Comparison of ENCODE assay signal across 8 mouse cellular contexts in the genomic region with DNA sequence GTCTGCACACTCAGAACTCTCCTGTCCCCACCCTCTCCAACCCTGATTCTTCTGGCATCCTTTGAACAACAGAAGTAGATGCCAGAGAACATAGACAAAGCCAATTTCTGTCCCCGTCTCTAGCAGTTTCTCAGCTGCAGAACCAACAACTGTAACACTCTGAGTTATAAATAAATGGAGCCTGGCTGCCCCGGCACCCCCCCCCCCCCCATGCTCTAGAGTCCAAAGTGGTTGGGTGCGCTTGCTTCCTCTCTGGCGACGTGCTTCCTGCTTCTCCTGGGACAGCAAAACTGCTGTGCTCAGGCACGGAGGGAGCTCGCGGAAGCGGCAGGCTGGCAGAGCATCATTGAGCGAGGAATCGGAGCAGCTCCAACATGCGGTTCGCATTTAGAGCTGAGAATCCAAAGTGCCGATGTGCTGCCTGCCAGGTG. TPM values are rescaled to one million over a fixed set of nuclear protein-coding genes. Genes with fewer than 3 reads are reported as not detected.
DNase-seq lines count a peak whose midpoint lies in the region; ATAC-seq and TF ChIP-seq lines count a peak whose summit lies in the region.

No protein-coding gene starts in this region.

- H3K27me3 ChIP-seq in forebrain, embryonic 13.5 days: peaks cover 46% of the 10 kb centered on the region
- peaks cover 78% of the 10 kb centered on the region for H3K27me3 ChIP-seq in forebrain, embryonic 10.5 days (ENCODE audit: poor library complexity, severe bottlenecking)
- peaks cover 10% of the 10 kb centered on the region for H3K27me3 ChIP-seq in forebrain, postnatal 0 days (ENCODE audit: insufficient read depth, low read length)
- H3K27me3 ChIP-seq in limb, embryonic 14.5 days (ENCODE audit: control insufficient read depth, insufficient read depth, low read length): no peaks in the 10 kb centered on the region
- H3K27me3 ChIP-seq in neural tube, embryonic 14.5 days (ENCODE audit: control insufficient read depth, insufficient read depth, low read length): peaks cover 5% of the 10 kb centered on the region; the same call in 1 of the 2 replicates

- TF ChIP-seq CTCF in forebrain, postnatal 0 days (IDR thresholded peaks at IDR 0.05; ENCODE audit: low read depth): no peak

- H3K27ac ChIP-seq in forebrain, embryonic 13.5 days: no peak overlapping the region
- H3K27ac ChIP-seq in forebrain, embryonic 10.5 days: no peak overlapping the region
- no peak overlapping the region for H3K27ac ChIP-seq in forebrain, postnatal 0 days (ENCODE audit: low read depth, low read length)
- no peak overlapping the region for H3K27ac ChIP-seq in limb, embryonic 14.5 days (replicated peaks; ENCODE audit: low read depth, low read length)
- H3K27ac ChIP-seq in neural tube, embryonic 14.5 days (ENCODE audit: low read depth, low read length): no peak overlapping the region

- peaks cover 8% of the 10 kb centered on the region for H3K4me1 ChIP-seq in forebrain, embryonic 13.5 days
- peaks cover 49% of the 10 kb centered on the region for H3K4me1 ChIP-seq in forebrain, embryonic 10.5 days
- no peaks in the 10 kb centered on the region for H3K4me1 ChIP-seq in forebrain, postnatal 0 days (ENCODE audit: insufficient read depth)
- H3K4me1 ChIP-seq in limb, embryonic 14.5 days (ENCODE audit: control insufficient read depth, insufficient read depth, low read length): peaks cover 37% of the 10 kb centered on the region
- H3K4me1 ChIP-seq in neural tube, embryonic 14.5 days (ENCODE audit: control insufficient read depth, insufficient read depth, low read length): peaks cover 17% of the 10 kb centered on the region

- H3K9ac ChIP-seq in forebrain, embryonic 13.5 days: no peak overlapping the region
- H3K9ac ChIP-seq in forebrain, postnatal 0 days: no peak overlapping the region
- no peak overlapping the region for H3K9ac ChIP-seq in limb, embryonic 14.5 days (ENCODE audit: low read depth, low read length, severe bottlenecking)
- H3K9ac ChIP-seq in neural tube, embryonic 14.5 days (replicated peaks; ENCODE audit: low read depth, low read length): no peak overlapping the region

- H3K9me3 ChIP-seq in forebrain, embryonic 13.5 days (replicated peaks): no peaks in the 10 kb centered on the region
- H3K9me3 ChIP-seq in forebrain, embryonic 10.5 days: no peaks in the 10 kb centered on the region
- no peaks in the 10 kb centered on the region for H3K9me3 ChIP-seq in forebrain, postnatal 0 days (ENCODE audit: low read length)
- no peaks in the 10 kb centered on the region for H3K9me3 ChIP-seq in limb, embryonic 14.5 days (ENCODE audit: control insufficient read depth, low read length)
- H3K9me3 ChIP-seq in neural tube, embryonic 14.5 days (ENCODE audit: control insufficient read depth, low read length): no peaks in the 10 kb centered on the region

- peak overlapping the region; percentile 22 for H3K4me2 ChIP-seq in forebrain, embryonic 13.5 days
- peak overlapping the region; percentile 43 for H3K4me2 ChIP-seq in forebrain, postnatal 0 days (ENCODE audit: low read depth)
- peak overlapping the region; percentile 17; the same call in 1 of the 2 replicates for H3K4me2 ChIP-seq in limb, embryonic 14.5 days (replicated peaks; ENCODE audit: low read depth, low read length, severe bottlenecking)
- peak overlapping the region; percentile 11; the same call in 1 of the 2 replicates for H3K4me2 ChIP-seq in neural tube, embryonic 14.5 days (ENCODE audit: low read depth, low read length)

- H3K4me3 ChIP-seq in forebrain, embryonic 13.5 days: no peak overlapping the region
- no peak overlapping the region for H3K4me3 ChIP-seq in forebrain, embryonic 10.5 days
- H3K4me3 ChIP-seq in forebrain, postnatal 0 days (ENCODE audit: low read depth, low read length): peak overlapping the region; percentile 18; the same call in 1 of the 2 replicates
- H3K4me3 ChIP-seq in limb, embryonic 14.5 days (replicated peaks; ENCODE audit: low read length): no peak overlapping the region
- H3K4me3 ChIP-seq in neural tube, embryonic 14.5 days (ENCODE audit: low read depth, low read length): no peak overlapping the region

- no peak; the same call in 1 of the 2 replicates for ATAC-seq in forebrain, embryonic 13.5 days
- peak; percentile 58; the same call in 1 of the 2 replicates for ATAC-seq in forebrain, postnatal 0 days
- no peak for ATAC-seq in limb, embryonic 14.5 days (ENCODE audit: low FRiP score, low read depth)
- no peak for ATAC-seq in neural tube, embryonic 14.5 days (ENCODE audit: low read depth)
- ATAC-seq in erythroblast, adult 5-6 weeks (replicated peaks; ENCODE audit: low FRiP score, poor library complexity, severe bottlenecking): no peak

- no peaks in the 10 kb centered on the region for H3K36me3 ChIP-seq in forebrain, embryonic 13.5 days (ENCODE audit: poor library complexity, severe bottlenecking)
- H3K36me3 ChIP-seq in forebrain, embryonic 10.5 days (replicated peaks): no peaks in the 10 kb centered on the region
- H3K36me3 ChIP-seq in forebrain, postnatal 0 days (ENCODE audit: insufficient read depth): no peaks in the 10 kb centered on the region
- H3K36me3 ChIP-seq in limb, embryonic 14.5 days (ENCODE audit: control insufficient read depth, insufficient read depth, low read length): no peaks in the 10 kb centered on the region
- H3K36me3 ChIP-seq in neural tube, embryonic 14.5 days (ENCODE audit: control insufficient read depth, insufficient read depth, low read length): no peaks in the 10 kb centered on the region

- 59% methylated on average over 14 of the region's 14 CpGs for WGBS in forebrain, embryonic 13.5 days
- 69% methylated on average over 14 of the region's 14 CpGs for WGBS in forebrain, embryonic 10.5 days
- 23% methylated on average over 14 of the region's 14 CpGs for WGBS in forebrain, postnatal 0 days
- WGBS in limb, embryonic 14.5 days: 30% methylated on average over 14 of the region's 14 CpGs
- WGBS in neural tube, embryonic 14.5 days: 42% methylated on average over 14 of the region's 14 CpGs

- no peak for DNase-seq in forebrain, embryonic 10.5 days (ENCODE audit: extremely low spot score, low spot score)
- peak; percentile 72 for DNase-seq in forebrain, postnatal 0 days
- peak; percentile 62 for DNase-seq in heart, postnatal 4 days
- no peak for DNase-seq in limb, embryonic 14.5 days (ENCODE audit: low spot score)
- no peak for DNase-seq in ovary, postnatal 14 days (ENCODE audit: low spot score)

- TF ChIP-seq POLR2A in limb, embryonic 14.5 days (IDR thresholded peaks at IDR 0.05; ENCODE audit: borderline replicate concordance, extremely low read depth, insufficient read depth, insufficient read length): no peak

RNA-seq across cellular contexts. Expression of gene Itga9, which starts 4.6 kb away (rescaled TPM):
- polyA plus RNA-seq in forebrain, embryonic 13.5 days (2015; fragmentation: Nextera tagmentation; extraction: Ambion mirVana): 0.48 and 0.55 TPM in 2 replicates
- 6.0 and 6.1 TPM in 2 replicates for polyA plus RNA-seq in forebrain, embryonic 10.5 days (2016; fragmentation: Nextera tagmentation; extraction: Ambion mirVana)
- total RNA-seq in forebrain, postnatal 0 days (2014; rRNA removed): 2.6 and 3.3 TPM in 2 replicates
- polyA plus RNA-seq in forebrain, postnatal 0 days (2015; fragmentation: Nextera tagmentation; extraction: Ambion mirVana): 0.57 and 0.99 TPM in 2 replicates
- total RNA-seq in heart, postnatal 4 days (2021): 100 to 1,000 TPM in 1 of 2 experiments, 10 to 100 TPM in 1; 99.6 to 116 TPM
- 19.7 and 19.8 TPM in 2 replicates for polyA plus RNA-seq in limb, embryonic 14.5 days (2012; rRNA removed)
- polyA plus RNA-seq in limb, embryonic 14.5 days (2014; fragmentation: Nextera tagmentation; extraction: Ambion mirVana): 10.0 and 13.2 TPM in 2 replicates
- polyA plus RNA-seq in neural tube, embryonic 14.5 days (2014; fragmentation: Nextera tagmentation; extraction: Ambion mirVana): 1.7 and 3.1 TPM in 2 replicates
- total RNA-seq in erythroblast, adult 5-6 weeks (2015; ENCODE audit: low replicate concordance): 0.84 and 2.3 TPM in 2 replicates
- total RNA-seq in erythroblast, adult 5-6 weeks (2017; ENCODE audit: low replicate concordance): 0.17 and 0.28 TPM in 2 replicates

Comparison
In these comparisons a context has a peak if more than half of its experiments do, and no peak if none do; other contexts are left out.
1. DNase-seq: peak in forebrain, postnatal 0 days (single experiment) and heart, postnatal 4 days (single experiment); none in forebrain, embryonic 10.5 days (single experiment), limb, embryonic 14.5 days (single experiment) and ovary, postnatal 14 days (single experiment).
2. Peak in every context shown above with its lines, with median percentiles within 50 percentile points of each other: H3K4me2 ChIP-seq.